Mouse (Mus musculus) lung, postnatal 0 days (tissue): ENCODE measurements around the gene Efcab2. TPM values are rescaled to one million over a fixed set of nuclear protein-coding genes. Genes with fewer than 3 reads are reported as not detected.
A peak's percentile ranks its signal among the peaks of the same experiment; 100 is the strongest.

Experiments used
- ATAC-seq: fragments of 200-750 bp; cut with Nextera tagmentation; 2 replicates; pipeline ENCODE4 v1.8.0; 2017; ENCODE audit warnings: moderate library complexity
- DNase-seq: peaks from one replicate; pipeline ENCODE4 v3.0.0-alpha.2; 2016; ENCODE audit warnings: low spot score
- H3K27ac ChIP-seq: fragments of 300-500 bp; sonication (generic); 2 replicates; pipeline ENCODE4 v1.5.1; 2014; ENCODE audit warnings: antibody characterized with exemption, mild to moderate bottlenecking, low read length, mixed read lengths
- H3K27me3 ChIP-seq: fragments of 300-500 bp; sonication (generic); replicated peaks from 2 replicates; pipeline ENCODE4 v1.6.1; 2014; ENCODE audit warnings: low read length, mixed read lengths; ENCODE audit not compliant: insufficient read depth
- H3K36me3 ChIP-seq: fragments of 300-500 bp; sonication (generic); 2 replicates; pipeline ENCODE4 v1.6.1; 2014; ENCODE audit warnings: low read length, mixed read lengths; ENCODE audit not compliant: insufficient read depth
- H3K4me1 ChIP-seq: fragments of 300-500 bp; sonication (generic); 2 replicates; pipeline ENCODE4 v1.6.1; 2014; ENCODE audit warnings: antibody characterized with exemption, low read depth, low read length, mixed read lengths; ENCODE audit not compliant: insufficient read depth
- H3K4me2 ChIP-seq: fragments of 300-500 bp; sonication (generic); replicated peaks from 2 replicates; pipeline ENCODE4 v1.6.1; 2014; ENCODE audit warnings: low read depth, mild to moderate bottlenecking, low read length, moderate library complexity, mixed read lengths
- H3K4me3 ChIP-seq: fragments of 300-500 bp; sonication (generic); 2 replicates; pipeline ENCODE4 v1.5.1; 2014; ENCODE audit warnings: low read depth, low read length
- H3K9ac ChIP-seq: fragments of 300-500 bp; sonication (generic); replicated peaks from 2 replicates; pipeline ENCODE4 v1.6.1; 2014; ENCODE audit warnings: low read depth, mild to moderate bottlenecking
- H3K9me3 ChIP-seq: fragments of 300-500 bp; sonication (generic); 2 replicates; pipeline ENCODE4 v1.6.1; 2016; ENCODE audit warnings: low read length, mixed read lengths
- CTCF ChIP-seq: IDR thresholded peaks from 2 replicates; pipeline ENCODE4 v1.5.1; 2016; ENCODE audit warnings: antibody characterized with exemption, mild to moderate bottlenecking
- EP300 ChIP-seq: IDR thresholded peaks from 2 replicates; pipeline ENCODE4 v1.6.1; 2016; ENCODE audit warnings: antibody characterized with exemption, mild to moderate bottlenecking, control low read depth
- WGBS: fragments of 180-500 bp; shearing (Covaris S2); extraction: QIAGEN DNeasy Blood & Tissue Kit; methylation state at CpG from one replicate; pipeline ENCODE4 v1.1.7; 2014; 5-methylcytosine and 5-hydroxymethylcytosine counted together
- polyA plus RNA-seq: library from polyadenylated mRNA; unstranded; fragments of >200 nt; fragmentation: Nextera tagmentation; extraction: Ambion mirVana; gene quantifications from 2 replicates; pipeline ENCODE4 v1.2.1, GENCODE M21; 2015

Gene Efcab2
- polyA plus RNA-seq, 1 experiment from 2014 or later = 5.3 TPM

DNA sequence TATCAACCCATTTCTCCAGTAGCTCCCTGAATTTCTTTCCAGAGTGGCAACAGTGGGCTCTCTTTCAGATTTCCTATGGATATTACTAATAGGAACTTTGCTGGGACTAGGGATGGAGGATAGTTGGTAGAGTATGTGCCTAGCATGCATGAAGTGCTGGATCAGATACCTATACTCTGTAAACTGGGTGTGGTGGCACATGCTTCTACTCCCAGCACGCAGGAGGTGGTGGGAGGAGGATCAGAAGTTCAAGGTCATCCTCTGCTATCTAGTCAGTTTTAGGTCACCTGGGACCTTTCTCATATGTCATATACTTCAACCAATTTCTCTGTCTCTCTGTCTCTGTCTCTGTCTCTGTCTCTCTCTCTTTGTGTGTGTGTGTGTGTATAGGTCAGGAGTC is 27.7 kb downstream of the Efcab2 start:
- Histone ChIP-seq H3K27ac (no peak overlapping the region), H3K4me1 (no peaks in the 10 kb centered on the region), H3K4me2 (no peak overlapping the region), H3K27me3 (no peaks in the 10 kb centered on the region), H3K36me3 (no peaks in the 10 kb centered on the region), H3K4me3 (no peak overlapping the region), H3K9ac (no peak overlapping the region), H3K9me3 (no peaks in the 10 kb centered on the region)
- no peak for DNase-seq
- WGBS = 65% methylated on average over 1 of the region's 1 CpGs
- no peak for ATAC-seq
- TF ChIP-seq CTCF = no peak
- no peak for TF ChIP-seq EP300

DNA sequence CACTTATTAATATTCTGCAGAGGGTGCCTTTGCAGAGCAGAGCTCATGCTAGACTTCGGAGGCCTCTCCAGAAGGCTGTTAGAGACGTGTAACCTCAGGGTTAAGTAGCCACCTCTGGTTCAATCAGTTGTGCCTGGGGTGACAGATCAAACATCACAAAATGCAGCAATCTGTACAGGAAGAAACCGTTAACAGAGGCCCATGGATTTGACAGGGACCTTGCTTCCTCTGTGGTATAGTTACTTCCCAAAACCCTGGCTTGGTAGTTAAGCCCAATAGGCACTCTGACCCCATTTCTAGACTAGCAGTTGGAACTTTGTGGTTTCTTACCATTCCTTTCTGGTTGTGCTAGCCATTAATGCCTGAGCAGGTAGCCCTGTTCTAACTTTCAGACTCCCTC is 38.5 kb downstream of the Efcab2 start:
- no peak for TF ChIP-seq CTCF
- TF ChIP-seq EP300 = no peak
- Histone ChIP-seq H3K4me1 (no peaks in the 10 kb centered on the region), H3K36me3 (no peaks in the 10 kb centered on the region), H3K9ac (no peak overlapping the region), H3K27ac (no peak overlapping the region), H3K9me3 (no peaks in the 10 kb centered on the region), H3K27me3 (no peaks in the 10 kb centered on the region), H3K4me2 (no peak overlapping the region), H3K4me3 (no peak overlapping the region)
- ATAC-seq (no peak), DNase-seq (no peak)
- WGBS = 32% methylated on average over 3 of the region's 3 CpGs

DNA sequence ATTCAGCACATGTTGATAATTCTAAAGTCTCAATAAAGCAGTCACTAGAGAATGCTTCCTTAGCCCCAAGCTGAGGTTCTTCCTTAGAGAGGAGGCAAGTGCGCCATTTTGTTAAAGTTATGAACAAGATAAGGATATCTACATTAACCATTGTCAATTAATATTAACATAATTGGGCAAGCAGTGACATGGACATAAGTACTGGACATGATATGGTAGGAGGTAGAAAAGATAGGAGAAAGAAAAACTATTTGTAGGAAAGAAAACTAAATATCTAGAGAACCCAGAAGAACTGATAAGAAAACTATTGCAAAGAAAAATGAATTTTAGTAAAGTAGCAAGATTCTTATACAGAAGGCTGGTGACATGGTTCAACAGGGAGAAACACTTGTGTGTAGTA is 41.2 kb downstream of the Efcab2 start:
- Histone ChIP-seq H3K27me3 (no peaks in the 10 kb centered on the region), H3K9me3 (no peaks in the 10 kb centered on the region), H3K36me3 (no peaks in the 10 kb centered on the region), H3K4me3 (no peak overlapping the region), H3K4me2 (no peak overlapping the region), H3K4me1 (no peaks in the 10 kb centered on the region), H3K27ac (no peak overlapping the region), H3K9ac (no peak overlapping the region)
- ATAC-seq (no peak), DNase-seq (no peak)
- 95% methylated on average over 1 of the region's 1 CpGs for WGBS
- no peak for TF ChIP-seq EP300
- no peak for TF ChIP-seq CTCF

DNA sequence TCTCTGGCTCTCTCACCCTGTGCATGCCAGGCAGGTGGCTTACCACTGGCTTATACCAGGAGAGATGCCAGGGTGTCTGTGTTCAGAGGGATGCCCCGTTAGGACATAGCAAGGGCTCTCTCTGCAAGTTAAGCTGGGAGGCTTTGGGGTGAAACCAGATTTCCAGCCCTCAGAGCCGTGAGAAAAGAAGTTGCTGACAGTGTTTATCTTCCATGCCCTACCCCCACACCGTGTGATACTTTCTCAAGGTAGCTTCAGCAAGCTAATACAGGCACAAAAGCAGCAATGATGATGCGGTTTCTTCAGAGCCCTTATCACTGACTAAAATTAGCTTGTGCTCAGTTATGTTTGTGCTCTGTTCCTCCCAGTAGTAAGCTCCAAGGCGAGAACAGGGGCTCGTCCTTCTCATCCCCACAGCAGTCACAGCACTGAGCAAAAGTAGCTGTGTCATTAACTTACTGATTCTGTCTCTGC is 42.4 kb downstream of the Efcab2 start:
- Histone ChIP-seq H3K4me1 (no peaks in the 10 kb centered on the region), H3K4me2 (no peak overlapping the region), H3K36me3 (no peaks in the 10 kb centered on the region), H3K27me3 (no peaks in the 10 kb centered on the region), H3K4me3 (no peak overlapping the region), H3K9me3 (no peaks in the 10 kb centered on the region), H3K27ac (no peak overlapping the region), H3K9ac (no peak overlapping the region)
- no peak for TF ChIP-seq EP300
- TF ChIP-seq CTCF = no peak
- no peak for ATAC-seq
- 58% methylated on average over 6 of the region's 6 CpGs for WGBS
- DNase-seq = no peak

DNA sequence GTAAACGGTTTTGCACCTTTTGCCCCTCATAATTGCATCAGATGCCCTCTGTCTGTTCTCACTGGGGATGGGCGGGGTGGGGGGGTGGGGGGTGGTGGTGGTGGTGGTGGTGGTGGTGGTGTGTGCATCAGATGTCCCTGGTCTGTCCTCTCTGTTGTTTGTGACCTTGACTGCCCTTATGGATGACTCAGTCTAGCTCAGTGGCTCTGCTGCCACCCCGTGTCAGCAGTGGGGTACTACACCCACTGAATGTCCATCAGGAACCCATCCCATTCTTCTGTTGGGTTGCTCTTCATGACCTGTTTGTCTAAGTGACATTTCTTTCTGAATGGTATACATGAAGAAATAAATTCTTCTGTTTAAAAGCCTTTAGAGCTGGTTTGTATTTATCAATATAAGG is 43.3 kb downstream of the Efcab2 start:
- H3K36me3 ChIP-seq = no peaks in the 10 kb centered on the region
- no peak overlapping the region for H3K4me3 ChIP-seq
- ATAC-seq = peak; percentile 77
- H3K4me1 ChIP-seq = no peaks in the 10 kb centered on the region
- H3K27ac ChIP-seq = no peak overlapping the region
- no peaks in the 10 kb centered on the region for H3K27me3 ChIP-seq
- DNase-seq = peak; percentile 76
- TF ChIP-seq CTCF = peak; percentile 95
- no peak for TF ChIP-seq EP300
- H3K9me3 ChIP-seq = no peaks in the 10 kb centered on the region
- H3K9ac ChIP-seq = no peak overlapping the region
- WGBS = 20% methylated on average over 3 of the region's 3 CpGs
- H3K4me2 ChIP-seq = no peak overlapping the region

DNA sequence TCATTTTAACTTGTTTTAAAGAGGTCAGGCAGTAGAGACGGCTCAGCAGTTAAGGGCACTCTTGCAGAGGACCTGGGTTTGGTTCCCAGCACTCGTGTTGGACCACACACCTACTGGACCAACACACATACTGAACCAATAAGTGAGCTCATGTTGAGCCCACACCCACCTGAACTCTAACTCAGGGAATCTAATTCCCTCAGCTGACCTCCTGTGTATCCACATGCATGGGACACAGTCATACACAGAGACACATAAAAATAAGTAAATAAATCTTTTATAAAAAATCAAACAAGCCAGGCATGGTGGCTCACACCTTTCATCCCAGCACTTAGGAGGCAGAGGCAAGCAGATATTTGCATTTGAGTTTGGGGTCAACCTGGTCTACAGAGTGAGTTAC is 44.0 kb downstream of the Efcab2 start:
- ATAC-seq = no peak
- Histone ChIP-seq H3K4me2 (no peak overlapping the region), H3K9ac (no peak overlapping the region), H3K27ac (no peak overlapping the region), H3K4me3 (no peak overlapping the region), H3K36me3 (no peaks in the 10 kb centered on the region), H3K9me3 (no peaks in the 10 kb centered on the region), H3K27me3 (no peaks in the 10 kb centered on the region), H3K4me1 (no peaks in the 10 kb centered on the region)
- DNase-seq = no peak
- TF ChIP-seq CTCF (no peak), EP300 (no peak)
- 74% methylated on average over 2 of the region's 2 CpGs for WGBS

DNA sequence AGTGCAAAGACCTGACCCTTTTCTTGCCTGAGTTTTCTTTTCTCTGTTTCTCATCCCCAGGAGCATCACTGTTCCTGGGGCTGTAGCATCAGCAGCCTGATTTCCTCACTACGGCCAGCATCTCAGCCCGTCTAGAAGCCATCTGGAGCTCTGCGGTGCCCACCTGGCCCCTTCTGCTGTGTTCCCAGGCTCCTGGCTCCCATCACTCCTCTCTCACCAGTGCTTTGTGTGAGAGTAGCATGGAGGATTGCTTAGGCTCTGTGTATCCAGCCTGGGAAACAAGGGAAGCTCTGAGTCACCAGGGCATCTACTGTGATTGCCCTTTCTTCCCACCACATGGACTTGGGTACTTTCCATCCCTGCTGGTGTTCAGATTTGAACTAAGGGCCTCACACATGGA is 48.2 kb downstream of the Efcab2 start:
- no peak for DNase-seq
- no peaks in the 10 kb centered on the region for H3K36me3 ChIP-seq
- 94% methylated on average over 3 of the region's 3 CpGs for WGBS
- H3K27me3 ChIP-seq = no peaks in the 10 kb centered on the region
- no peaks in the 10 kb centered on the region for H3K9me3 ChIP-seq
- ATAC-seq = no peak
- H3K27ac ChIP-seq = no peak overlapping the region
- no peak overlapping the region for H3K9ac ChIP-seq
- no peaks in the 10 kb centered on the region for H3K4me1 ChIP-seq
- H3K4me2 ChIP-seq = no peak overlapping the region
- no peak overlapping the region for H3K4me3 ChIP-seq
- no peak for TF ChIP-seq CTCF
- no peak for TF ChIP-seq EP300
